Mouse (Mus musculus): ENCODE measurements around the gene Alkal2.

Alkal2 gene

GRCm38 (mm10) chr12:30883986-30884621 lies at the start of gene Alkal2:
Alkal2 (plus strand) TSS chr12:30884322.
- peak; percentile 38 for DNase-seq (ENCODE audit: low spot score)

DNA sequence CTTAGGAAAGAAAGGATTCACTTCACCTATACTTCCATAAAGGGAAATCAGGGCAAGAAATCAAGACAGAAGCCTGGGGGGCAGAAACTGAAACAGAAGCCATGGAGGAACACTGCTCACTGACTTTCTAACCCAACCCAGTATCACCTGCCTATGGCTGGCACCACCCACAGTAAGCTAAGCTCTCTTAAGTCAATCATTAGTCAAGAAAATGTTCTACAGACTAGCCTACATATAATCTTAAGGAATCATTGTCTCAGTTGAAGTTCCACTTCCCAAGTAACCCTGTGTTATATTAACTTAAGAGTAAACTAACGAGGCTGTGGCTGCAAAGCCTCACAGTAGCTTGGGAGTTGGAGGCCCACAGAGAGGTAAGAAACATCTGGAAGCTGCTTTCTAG lies 35.6 kb upstream of the Alkal2 start:
- DNase-seq (ENCODE audit: low spot score): no peak

DNA sequence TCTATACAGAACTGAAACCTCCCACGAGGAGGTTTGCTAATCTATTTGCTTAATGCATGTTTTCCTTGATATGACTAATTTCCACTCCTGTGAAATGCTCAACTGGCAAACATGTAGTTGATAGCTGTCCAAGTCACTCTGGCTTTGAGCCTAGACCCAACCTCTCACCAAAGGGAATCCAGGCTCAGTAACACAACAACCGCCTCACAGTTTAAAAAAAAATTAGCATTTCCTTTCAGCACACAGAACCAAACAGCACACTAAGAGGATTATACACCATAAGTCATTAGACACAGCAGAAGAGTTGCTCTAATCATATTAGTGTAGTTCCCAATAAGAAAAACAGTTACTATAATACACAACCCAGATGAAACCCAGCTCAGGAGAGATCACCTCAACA lies 33.2 kb upstream of the Alkal2 start:
- DNase-seq (ENCODE audit: low spot score): no peak

DNA sequence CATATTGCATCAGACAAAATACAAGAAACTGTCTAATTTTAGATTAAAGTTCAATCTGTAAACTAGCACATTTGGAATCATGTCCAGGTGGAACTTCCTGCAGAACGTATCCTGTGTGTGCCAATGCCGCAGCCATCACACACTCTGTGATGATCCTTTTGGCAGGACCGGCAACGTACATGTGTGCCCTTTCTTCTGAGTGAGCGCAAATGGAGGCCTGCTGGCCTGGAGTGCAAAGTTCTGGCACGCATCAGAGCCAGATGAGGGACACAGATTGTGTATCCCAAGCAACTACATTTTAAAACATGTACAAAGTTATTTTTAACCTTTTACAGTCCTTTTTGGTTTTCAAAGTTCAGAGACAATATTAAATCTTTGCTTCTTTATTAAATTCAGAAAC lies 32.3 kb upstream of the Alkal2 start:
- no peak for DNase-seq (ENCODE audit: low spot score)

- DNase-seq (ENCODE audit: low spot score): no peak
Observed at GRCm38 (mm10) chr12:30855442-30856159, 28.5 kb upstream of the Alkal2 start.

- no peak for DNase-seq (ENCODE audit: low spot score)
Observed at GRCm38 (mm10) chr12:30856172-30856571, 27.9 kb upstream of the Alkal2 start.

GRCm38 (mm10) chr12:30864347-30864746 lies 19.8 kb upstream of the Alkal2 start:
- no peak for DNase-seq (ENCODE audit: low spot score)

DNA sequence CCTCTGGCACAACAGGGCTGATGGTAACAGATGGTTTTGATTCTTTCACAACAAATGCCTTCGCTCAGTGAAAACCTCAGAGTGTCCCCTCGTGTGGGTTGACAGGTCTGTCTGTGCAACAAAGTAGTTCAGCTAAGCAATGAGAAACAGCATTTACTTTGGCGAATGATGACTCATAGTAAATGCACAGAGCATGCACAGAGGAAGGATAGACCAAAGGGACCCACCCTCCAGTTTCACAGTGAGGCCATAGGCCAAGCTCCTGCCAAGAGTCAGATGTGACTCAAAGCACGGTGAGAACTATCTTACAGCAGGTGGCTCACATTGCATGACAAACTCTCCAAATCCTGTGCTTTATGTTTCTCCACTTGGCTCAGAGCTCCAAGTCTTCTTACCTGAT lies 18.3 kb upstream of the Alkal2 start:
- DNase-seq (ENCODE audit: low spot score): no peak

GRCm38 (mm10) chr12:30879447-30879846 lies 4.7 kb upstream of the Alkal2 start:
- DNase-seq (ENCODE audit: low spot score): no peak

GRCm38 (mm10) chr12:30883592-30883985 lies 533 bp upstream of the Alkal2 start:
- DNase-seq (ENCODE audit: low spot score): no peak

DNA sequence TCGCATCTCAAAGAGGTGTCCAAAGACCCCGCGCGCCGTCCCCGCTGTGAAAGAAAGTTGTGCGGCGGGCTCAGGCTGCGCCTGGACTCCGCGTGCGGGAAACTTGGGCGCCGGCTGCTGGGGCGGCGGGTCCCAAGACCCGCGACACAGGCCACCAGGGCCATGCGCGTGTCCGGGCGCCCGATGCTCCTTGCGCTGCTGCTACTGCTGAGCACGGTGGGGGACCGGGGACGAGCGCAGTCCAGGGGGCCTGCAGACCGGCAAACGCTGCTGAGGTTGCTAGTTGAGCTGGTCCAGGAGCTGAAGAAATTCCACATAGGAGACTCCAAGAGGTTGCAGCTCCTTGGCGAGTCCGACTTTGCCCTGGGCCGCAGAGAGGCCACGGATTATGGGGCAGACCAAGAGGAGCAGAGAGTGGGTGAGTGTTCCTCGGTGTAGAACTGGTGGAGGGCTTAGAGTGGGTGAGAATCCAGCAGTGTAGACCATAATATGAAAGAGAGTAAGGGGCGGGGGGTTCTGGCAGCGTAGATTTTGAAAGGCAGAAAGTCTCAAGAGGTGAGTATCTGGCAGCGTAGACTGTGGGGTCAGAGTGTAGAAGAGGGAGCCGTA lies 604 bp downstream of the Alkal2 start:
- peak; percentile 13 for DNase-seq (ENCODE audit: low spot score)

- no peak for DNase-seq (ENCODE audit: low spot score)
Observed at GRCm38 (mm10) chr12:30885891-30886290, 1.8 kb downstream of the Alkal2 start.

DNA sequence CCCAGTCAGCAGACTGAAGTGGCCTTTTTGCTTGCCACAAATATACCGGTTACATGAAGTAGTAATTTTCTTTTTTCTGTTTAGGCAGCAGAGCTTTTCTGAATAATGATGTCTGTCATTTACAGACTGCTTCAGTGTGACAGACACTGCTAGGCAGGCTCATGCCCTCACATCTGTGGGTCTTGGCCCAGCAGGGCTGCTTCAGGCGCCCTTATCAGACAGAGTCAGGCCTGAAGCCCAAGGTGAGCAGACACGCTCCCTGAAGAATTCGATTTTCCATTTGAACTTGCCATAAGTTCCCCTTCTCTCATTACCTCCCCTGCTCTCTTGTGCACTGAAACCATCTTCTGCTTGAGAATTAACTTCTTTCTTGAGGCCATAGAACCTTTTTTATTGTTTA lies 3.9 kb downstream of the Alkal2 start:
- DNase-seq (ENCODE audit: low spot score): no peak

DNA sequence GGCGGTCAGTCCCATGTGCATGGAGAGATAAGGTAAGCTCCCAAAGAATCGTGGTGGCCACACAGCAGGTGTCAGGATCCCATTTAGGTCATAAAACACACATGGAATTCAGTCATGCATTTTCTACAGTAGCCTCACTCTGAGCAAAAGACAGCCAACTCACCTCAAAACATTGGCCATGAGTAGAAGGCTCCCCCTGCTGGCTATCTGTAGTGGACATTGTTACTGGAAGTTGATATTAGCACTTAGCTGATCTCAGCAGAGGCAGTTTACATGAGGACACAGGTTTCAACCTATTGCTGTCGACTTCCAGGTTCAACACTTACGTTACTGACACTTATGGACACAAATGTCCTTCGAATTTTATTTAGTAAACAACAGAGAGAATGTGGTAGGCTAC lies 5.9 kb downstream of the Alkal2 start:
- peak; percentile 79 for DNase-seq (ENCODE audit: low spot score)

DNA sequence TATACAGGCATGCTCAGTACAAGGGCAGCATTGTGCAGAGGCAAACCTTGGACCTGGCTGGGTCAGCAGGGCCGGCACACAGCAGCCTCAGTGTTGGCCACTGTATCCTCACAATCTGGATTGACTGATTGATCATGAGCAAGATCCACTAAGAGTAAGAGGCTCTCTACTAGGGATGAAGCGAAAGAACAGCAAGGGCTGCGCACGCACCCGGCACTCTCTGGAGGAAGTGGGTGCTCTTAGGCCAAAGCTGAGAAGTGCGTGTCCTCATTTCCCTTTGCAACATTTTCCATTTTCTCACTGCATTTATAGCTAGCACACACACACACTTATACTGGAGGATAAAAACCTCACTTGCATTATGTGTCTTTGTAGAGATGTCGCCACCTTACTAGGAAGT lies 7.3 kb downstream of the Alkal2 start:
- no peak for DNase-seq (ENCODE audit: low spot score)

DNA sequence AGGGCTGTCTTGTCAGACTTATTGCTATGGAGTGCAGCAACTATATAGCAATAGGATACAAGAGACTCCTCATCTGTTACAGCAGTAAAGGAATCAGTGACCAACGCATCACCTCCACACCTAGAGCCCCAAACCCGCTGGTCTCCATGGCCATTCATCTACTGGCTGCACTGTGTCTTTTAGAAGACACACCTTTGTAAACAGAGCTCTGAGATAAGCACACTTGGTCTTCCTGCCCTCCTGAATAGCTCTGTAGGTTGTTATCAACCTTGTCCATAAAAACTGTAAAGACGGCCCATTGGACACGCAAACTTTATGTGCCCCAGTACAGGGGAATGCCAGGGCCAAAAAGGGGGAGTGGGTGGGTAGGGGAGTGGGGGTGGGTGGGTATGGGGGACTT lies 12.9 kb downstream of the Alkal2 start:
- DNase-seq (ENCODE audit: low spot score): no peak

- DNase-seq (ENCODE audit: low spot score): no peak
Observed at GRCm38 (mm10) chr12:30908658-30909057, 24.5 kb downstream of the Alkal2 start.

DNA sequence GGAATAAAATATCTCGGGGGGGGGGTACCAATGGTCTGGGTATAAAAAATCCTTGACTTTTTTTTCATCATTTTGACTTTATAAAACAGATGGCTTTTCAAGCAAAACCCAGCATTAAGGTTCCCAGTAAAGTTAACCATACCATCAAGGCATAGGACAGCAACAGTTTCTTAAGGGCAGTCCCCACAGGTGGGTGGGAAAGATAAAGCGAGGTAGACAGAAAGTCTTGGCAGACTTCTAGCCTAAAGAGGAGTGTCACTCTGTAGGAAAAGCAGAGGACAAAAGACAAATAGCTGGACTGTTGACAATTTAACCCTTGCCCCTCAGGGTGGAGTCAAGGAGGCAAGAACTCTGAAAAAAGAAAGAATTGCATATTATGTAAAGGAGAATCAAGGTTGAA lies 25.8 kb downstream of the Alkal2 start:
- DNase-seq (ENCODE audit: low spot score): no peak

DNA sequence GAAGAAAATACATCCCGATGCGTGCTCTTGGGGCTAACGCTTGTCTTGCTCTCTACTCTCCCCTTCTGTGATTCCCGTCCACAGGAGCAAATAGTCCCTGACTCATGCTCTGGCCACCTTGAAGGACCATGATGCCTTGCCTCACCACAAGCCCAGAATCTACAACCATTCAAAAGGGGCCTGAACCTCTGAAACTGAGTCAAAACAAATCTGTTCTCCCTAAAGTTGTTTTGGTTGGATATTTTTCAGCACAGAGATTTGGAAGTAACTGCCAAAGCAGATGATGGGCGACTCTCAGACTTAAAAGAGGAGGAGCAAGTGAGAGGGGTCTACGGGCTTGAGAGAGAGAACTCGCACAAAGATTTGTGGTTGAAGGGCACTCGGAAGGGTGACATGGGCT lies 26.7 kb downstream of the Alkal2 start:
- DNase-seq (ENCODE audit: low spot score): no peak

GRCm38 (mm10) chr12:30911261-30912047 lies 27.3 kb downstream of the Alkal2 start, which contains the start of the genes Acp1 and Sh3yl1:
Acp1 (minus strand) TSS chr12:30911589.
Sh3yl1 (plus strand) TSS chr12:30911668.
- DNase-seq (ENCODE audit: low spot score): peak; percentile 96

DNA sequence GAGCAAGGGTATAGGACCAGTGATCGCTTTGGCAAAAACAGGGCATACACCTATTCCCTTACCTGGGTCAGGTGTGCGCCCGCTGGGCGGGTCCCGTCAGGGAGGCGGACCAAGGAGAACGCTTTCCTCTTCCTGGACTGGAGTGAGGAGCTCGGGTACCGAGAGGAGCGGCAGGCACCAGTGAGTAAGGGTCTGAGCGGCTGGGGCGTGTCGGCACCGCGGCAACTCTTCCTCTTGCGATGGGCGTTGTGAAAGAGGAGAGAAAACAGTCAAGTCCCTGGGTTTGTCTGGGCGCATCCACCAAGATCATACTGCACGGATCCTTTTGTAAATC lies 27.9 kb downstream of the Alkal2 start:
- DNase-seq (ENCODE audit: low spot score): peak; percentile 53

DNA sequence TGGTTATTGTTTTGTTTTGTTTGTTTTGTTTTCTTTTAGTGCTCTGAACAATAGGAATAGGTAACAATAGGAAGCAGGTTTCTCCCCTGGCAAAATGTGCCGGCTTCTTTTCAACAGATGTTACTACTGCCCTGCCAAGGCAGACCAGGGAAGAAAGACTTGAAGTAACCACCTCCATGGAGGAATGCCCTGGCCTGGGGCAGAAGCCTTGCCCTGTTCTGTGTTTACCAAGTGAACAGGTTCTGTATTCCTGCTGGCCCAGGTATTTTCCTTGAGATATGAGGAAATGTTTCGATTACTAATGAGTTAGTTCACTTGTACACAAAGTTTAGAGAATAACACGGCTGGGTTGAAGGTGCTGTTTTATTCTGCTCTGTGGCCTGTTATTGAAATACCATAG lies 28.7 kb downstream of the Alkal2 start:
- DNase-seq (ENCODE audit: low spot score): no peak

GRCm38 (mm10) chr12:30922401-30922800 lies 38.3 kb downstream of the Alkal2 start:
- no peak for DNase-seq (ENCODE audit: low spot score)
